Mouse (Mus musculus) monocyte, adult 2 months (primary cell): Measurements from ENCODE around the gene Abca3.

Source experiments
- DNase-seq, 2 experiments: peaks; one replicate each; pipeline ENCODE4 v3.0.0; 2022; ENCODE audit warnings: low spot score in 2 of 2, low read depth in 1 of 2

Abca3 gene

DNA sequence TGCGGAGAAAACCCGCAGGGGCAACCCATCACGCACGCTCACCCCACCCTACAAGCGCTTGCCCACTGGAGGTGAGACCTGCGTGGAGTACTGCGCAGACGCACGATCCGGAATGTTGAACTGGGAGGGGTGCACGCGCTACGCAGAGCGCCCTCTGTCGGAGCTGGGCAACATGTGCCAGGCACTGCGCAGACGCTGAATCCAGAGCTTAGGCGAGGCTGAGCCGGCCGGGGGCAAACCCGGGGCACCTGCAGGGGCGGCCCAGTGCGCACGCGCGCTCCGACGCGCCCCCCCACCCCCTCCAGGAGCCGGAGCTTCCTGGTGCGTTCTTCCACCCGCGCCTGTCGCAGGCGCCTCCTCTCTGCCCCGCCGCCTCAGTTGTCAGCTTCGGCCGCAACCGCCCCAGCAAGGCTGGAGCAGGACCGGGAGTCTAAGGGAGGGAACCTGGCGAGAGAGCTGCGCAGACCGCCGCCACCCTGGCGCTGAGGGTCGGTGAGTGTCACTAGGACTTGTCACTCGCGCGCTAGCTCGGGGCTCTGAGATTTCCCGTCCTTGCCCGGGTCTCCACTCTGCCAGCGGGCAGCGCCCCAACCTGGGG, at the start of gene Abca3:
Gene Abca3 (plus strand): TSS at position 191 of the 598 bp plus-strand sequence.
- DNase-seq, result peak; percentile 78 to 90

DNA sequence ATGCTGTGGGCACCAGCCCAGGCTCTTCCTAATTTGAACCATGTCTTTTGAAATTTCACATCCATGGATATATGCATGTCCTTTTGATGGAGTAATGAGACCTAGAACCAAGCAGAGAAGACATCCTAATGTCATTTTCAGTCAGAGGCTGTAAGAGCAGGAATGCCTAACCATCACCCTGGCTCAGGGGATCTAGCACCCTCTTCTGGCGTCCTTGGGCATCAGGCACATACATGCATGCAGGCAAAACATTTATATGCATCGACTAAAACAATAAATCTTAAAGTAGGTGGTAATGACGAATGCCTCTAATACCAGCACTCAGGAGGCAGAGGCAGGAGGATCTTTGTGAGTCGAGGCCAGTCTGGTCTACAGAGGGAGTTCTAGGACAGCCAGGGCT, 44.2 kb upstream of the Abca3 start:
- no peak for DNase-seq

- DNase-seq, result no peak
Measured at GRCm38 (mm10) chr17:24320826-24321225, 30.9 kb upstream of the Abca3 start.

DNA sequence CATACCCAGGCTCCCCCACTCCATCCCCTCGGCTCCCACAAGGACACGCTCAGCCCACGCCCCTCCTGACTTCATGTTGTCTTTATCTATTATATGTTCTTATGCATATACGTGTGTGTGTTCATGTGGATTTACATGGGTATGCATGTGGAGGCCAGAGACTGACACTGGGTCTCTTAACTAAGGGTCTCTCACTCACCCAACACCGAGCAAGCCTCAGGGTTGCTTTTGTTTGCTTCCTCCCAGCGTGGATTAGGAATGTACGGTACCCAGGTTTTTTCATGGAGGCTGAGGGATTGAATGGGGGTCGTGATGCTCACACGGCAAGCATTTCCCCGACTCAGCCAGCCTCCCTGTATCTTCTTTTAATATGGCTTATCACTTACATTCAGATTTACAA, 26.7 kb upstream of the Abca3 start:
- DNase-seq, result no peak

- DNase-seq, result no peak
Measured at GRCm38 (mm10) chr17:24327656-24328055, 24.1 kb upstream of the Abca3 start.

GRCm38 (mm10) chr17:24344672-24345071, 7.1 kb upstream of the Abca3 start:
- DNase-seq, result no peak

- no peak for DNase-seq
Measured at GRCm38 (mm10) chr17:24346831-24347230, 4.9 kb upstream of the Abca3 start.

GRCm38 (mm10) chr17:24349176-24349575, 2.6 kb upstream of the Abca3 start:
- no peak for DNase-seq

GRCm38 (mm10) chr17:24350926-24351759, 607 bp upstream of the Abca3 start, which contains the start of gene Abca17:
Gene Abca17, minus strand, starts transcription at chr17:24351068.
- peak in 1 of 2 experiments; percentile 7 for DNase-seq

- no peak for DNase-seq
Measured at GRCm38 (mm10) chr17:24352370-24353194, 832 bp downstream of the Abca3 start.

- DNase-seq, result no peak
Measured at GRCm38 (mm10) chr17:24353960-24354359, 2.2 kb downstream of the Abca3 start.

DNA sequence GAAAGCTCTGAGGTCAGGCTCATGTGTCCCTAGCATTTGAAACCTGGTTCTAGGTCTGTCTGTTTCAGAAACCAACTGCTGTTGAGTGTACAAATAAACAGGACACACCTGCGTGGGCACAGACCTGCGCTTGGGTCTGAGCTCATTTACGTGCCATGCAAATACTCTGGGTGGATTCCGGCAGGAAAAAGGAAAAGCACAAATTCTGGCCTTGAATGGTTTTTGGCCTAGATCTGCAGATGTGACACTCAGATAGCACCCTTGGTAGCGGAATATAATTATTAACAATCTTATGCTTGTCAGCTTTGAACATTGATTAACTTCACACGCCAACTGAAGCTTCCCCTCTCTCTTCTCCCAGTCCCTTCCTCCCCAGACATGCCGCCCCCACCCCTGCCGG, 3.5 kb downstream of the Abca3 start:
- no peak for DNase-seq

GRCm38 (mm10) chr17:24359006-24359405, 7.3 kb downstream of the Abca3 start:
- DNase-seq, result no peak

DNA sequence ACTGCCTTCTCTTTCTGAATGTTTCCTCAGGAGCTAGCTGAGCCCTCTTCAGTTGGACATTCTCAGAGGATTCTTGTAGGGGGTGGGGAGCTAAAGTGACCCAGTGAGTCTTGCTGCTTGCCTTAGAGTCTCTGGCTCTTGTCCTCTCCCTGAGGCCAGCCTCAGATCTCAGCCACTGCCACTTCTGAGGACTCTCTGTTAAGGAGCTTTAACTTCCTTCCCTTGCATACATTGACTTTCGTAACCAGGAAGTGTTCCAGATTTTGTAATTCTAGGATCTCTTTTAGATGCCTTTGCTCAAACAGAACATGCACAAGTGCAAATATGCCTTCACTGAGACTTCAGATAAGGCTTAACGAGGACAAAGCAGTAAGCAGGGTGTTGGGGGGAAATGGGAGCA, 8.2 kb downstream of the Abca3 start:
- DNase-seq, result no peak

- no peak for DNase-seq
Measured at GRCm38 (mm10) chr17:24360841-24361240, 9.1 kb downstream of the Abca3 start.

DNA sequence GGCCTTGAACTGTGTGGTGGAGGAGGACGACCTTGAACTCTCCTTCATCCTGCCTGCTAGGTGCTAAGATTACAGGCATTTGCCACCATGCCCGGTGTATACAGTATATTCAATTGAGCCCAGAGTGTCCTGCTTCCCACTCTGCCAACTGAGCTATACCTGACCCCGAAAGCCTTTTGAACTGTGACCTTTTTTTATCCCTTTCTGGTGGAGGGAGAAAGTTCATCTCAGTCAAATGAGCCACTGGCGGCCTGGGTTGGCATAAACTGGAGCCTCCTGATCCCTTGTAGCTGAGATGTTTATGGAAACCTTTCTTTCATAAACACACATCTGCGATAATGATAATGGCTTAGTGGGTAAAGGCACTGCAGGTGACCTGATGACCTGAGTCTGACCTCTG, 9.5 kb downstream of the Abca3 start:
- DNase-seq, result no peak

DNA sequence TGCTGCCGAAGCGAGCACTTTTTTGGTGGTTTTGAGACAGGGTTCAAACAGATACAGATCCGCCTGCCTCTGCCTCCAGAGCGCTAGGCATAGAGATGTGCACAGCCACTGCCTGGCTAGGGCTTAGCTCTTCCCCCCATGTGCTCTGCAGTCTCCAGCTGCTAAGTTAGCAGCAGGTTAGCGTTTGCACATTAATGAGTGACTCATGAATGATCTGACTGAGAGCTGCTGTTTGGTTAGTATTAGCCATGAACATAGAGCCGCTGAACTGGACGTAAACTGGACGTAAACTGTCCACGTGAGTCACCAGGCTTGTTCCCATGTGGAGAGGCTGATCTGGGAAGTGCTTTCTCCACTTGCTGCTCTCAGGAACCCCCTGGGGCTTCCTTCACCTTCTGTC, 10.8 kb downstream of the Abca3 start:
- DNase-seq, result no peak

- no peak for DNase-seq
Measured at GRCm38 (mm10) chr17:24364461-24364860, 12.7 kb downstream of the Abca3 start.

DNA sequence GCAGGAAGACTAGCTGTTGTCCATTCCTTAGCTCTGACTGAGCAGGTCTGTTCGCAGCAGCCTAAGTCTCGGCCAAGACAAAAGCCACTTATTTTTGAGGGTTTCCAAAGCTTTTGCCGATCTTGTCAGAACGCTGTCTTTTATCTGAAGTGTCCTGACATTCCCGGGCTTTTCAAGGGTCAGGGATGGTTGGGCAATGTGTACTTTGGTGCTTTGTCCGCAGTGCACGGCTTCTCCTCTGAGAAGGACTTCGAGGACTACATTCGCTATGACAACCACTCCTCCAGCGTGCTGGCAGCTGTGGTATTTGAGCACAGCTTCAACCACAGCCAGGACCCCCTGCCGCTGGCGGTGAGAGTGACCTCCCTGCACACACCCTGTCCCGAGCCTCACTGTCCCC, 14.1 kb downstream of the Abca3 start:
- no peak for DNase-seq

- DNase-seq, result no peak
Measured at GRCm38 (mm10) chr17:24375094-24375712, 23.5 kb downstream of the Abca3 start.

DNA sequence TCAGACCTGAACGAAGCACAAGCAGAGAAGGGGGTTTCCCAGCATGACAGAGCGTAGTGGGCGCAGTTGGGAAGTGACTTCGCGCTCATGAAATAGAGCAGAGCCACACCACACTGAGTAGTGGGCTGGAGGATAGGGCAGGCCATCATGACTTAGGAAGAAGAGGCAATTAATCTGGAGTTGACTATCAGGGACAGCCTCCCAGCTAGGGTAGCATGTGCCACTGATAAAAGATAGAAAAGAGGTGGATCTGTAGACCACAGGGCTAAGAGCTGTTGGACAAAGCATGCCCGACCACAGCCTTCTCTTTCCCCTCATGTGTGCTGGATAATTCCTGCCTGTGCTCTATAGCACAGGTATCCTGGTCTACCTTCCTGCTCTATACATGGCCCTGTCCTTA, 24.1 kb downstream of the Abca3 start:
- DNase-seq, result no peak
